Mouse (Mus musculus): ENCODE measurements around the gene Nuak2. TPM values are rescaled to one million over a fixed set of nuclear protein-coding genes. Genes with fewer than 3 reads are reported as not detected.
A peak's percentile ranks its signal among the peaks of the same experiment; 100 is the strongest.

Gene Nuak2
- total and polyA plus RNA-seq, 2 experiments from 2014 or later, result 7.0 to 9.9 TPM

DNA sequence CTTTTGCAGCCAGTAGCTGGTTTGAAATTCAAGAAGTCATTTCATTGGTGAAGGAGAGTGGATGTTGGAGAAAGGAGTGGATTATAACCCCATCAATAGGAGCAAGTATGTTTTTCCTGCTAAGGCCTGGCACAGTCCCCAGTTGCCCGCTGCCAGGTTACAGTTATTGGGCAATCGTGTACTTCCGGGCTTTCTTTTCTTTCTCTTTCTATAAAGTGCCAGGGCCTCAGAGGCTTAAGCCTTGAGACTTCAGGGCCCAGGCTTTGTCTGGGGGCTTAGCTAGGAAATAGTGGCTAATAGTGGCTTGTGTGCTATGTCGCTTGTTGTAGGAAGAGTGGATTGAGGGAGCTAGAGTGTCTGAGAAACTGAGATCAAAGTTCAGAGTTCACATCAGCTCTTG lies 1.5 kb downstream of the Nuak2 start:
- no peak for TF ChIP-seq CTCF (IDR thresholded peaks at IDR 0.05)
- Histone ChIP-seq H3K9me3 (ENCODE audit: low read length) (no peaks in the 10 kb centered on the region), H3K4me1 (ENCODE audit: insufficient read depth, low read length) (peaks cover 26% of the 10 kb centered on the region), H3K4me3 (ENCODE audit: low read depth, low read length) (peak overlapping the region; percentile 49; the same call in 1 of the 2 replicates), H3K9ac (replicated peaks; ENCODE audit: low read length, poor library complexity, severe bottlenecking) (no peak overlapping the region), H3K27me3 (ENCODE audit: insufficient read depth, low read length) (no peaks in the 10 kb centered on the region), H3K36me3 (ENCODE audit: insufficient read depth, low read length) (no peaks in the 10 kb centered on the region), H3K4me2 (ENCODE audit: low read depth, low read length, poor library complexity, severe bottlenecking) (peak overlapping the region; percentile 74), H3K27ac (ENCODE audit: low read depth, low read length) (no peak overlapping the region; the same call in 1 of the 2 replicates)
- ATAC-seq (ENCODE audit: low FRiP score) (no peak), DNase-seq (ENCODE audit: low spot score) (peak; percentile 35)
- 18% methylated on average over 4 of the region's 4 CpGs for WGBS

DNA sequence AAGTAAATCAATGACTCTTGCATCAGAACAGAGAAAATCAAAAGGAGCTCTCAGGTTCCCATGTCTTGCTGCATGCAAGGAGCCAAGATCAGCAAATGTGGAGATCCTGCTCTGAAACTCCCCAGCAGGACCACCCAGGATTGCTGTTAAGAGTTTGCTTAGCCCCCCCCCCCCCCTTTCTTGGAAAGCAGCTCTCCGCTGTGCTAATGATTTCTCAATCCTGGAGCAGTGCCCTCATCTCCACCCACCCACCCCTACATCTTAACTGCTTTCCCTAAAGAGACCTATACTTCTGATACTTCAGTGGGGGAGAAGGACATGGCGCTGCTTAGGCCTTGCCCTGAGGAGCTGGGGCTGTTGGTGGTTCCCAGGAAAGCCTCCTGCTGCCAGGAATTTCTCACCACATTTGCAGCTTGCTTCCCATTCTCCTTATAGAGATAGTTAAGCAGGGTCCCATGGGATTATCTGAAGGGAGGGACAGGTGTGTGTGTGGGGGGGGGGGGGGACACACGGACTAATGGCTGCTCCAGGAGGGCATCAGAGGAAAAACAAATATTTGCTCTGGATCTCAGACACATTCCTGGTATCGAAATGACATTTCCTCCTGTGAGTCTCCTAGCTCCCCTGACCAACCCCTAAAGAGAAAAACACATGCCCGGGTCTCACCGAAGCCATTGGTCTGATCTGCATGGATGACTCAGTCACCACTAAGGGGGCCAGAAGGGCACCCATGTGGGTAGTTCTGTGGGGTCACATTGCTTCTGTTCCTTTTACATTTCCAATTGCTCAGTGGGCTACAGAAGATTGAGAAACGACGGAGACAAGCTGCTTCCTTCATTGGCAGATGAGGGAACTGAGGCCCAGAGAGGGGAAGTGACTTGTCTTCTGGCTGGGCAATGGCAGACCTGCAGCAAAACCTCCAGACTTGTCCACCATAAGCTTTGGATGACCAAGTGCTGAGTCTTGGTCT lies 2.3 kb downstream of the Nuak2 start:
- peaks cover 34% of the 10 kb centered on the region for H3K4me1 ChIP-seq (ENCODE audit: insufficient read depth, low read length)
- no peaks in the 10 kb centered on the region for H3K36me3 ChIP-seq (ENCODE audit: insufficient read depth, low read length)
- H3K9me3 ChIP-seq (ENCODE audit: low read length), result no peaks in the 10 kb centered on the region
- DNase-seq (ENCODE audit: low spot score) (no peak), ATAC-seq (ENCODE audit: low FRiP score) (no peak)
- WGBS, result 14% methylated on average over 8 of the region's 8 CpGs
- peak overlapping the region; percentile 39; the same call in 1 of the 2 replicates for H3K9ac ChIP-seq (replicated peaks; ENCODE audit: low read length, poor library complexity, severe bottlenecking)
- H3K4me2 ChIP-seq (ENCODE audit: low read depth, low read length, poor library complexity, severe bottlenecking), result peak overlapping the region; percentile 74
- TF ChIP-seq CTCF (IDR thresholded peaks at IDR 0.05), result no peak
- no peak overlapping the region for H3K4me3 ChIP-seq (ENCODE audit: low read depth, low read length)
- H3K27ac ChIP-seq (ENCODE audit: low read depth, low read length), result no peak overlapping the region
- no peaks in the 10 kb centered on the region for H3K27me3 ChIP-seq (ENCODE audit: insufficient read depth, low read length)

DNA sequence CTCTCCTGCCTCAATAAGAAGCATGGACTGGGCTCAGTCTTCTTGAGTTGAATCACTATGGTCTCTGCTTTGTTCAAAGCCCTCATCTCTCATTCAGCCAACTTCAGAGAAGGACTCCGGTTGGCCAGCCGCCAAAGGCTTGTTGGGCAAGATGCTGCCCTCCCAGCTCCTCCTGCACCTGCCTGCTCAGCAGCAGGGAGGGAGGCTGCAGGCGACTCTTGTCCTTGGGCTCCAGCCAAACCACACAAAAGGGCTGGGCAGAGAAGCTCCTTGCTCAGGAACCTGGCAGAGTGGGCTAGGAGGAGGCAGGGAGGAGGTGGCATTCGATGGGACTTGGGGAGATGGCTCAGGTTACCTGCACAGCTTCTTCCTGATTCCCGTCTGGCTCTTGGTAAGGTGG lies 3.3 kb downstream of the Nuak2 start:
- no peak for ATAC-seq (ENCODE audit: low FRiP score)
- Histone ChIP-seq H3K4me3 (ENCODE audit: low read depth, low read length) (no peak overlapping the region), H3K27ac (ENCODE audit: low read depth, low read length) (peak overlapping the region; percentile 47; the same call in 1 of the 2 replicates), H3K9ac (replicated peaks; ENCODE audit: low read length, poor library complexity, severe bottlenecking) (no peak overlapping the region), H3K27me3 (ENCODE audit: insufficient read depth, low read length) (no peaks in the 10 kb centered on the region), H3K4me1 (ENCODE audit: insufficient read depth, low read length) (peaks cover 34% of the 10 kb centered on the region), H3K9me3 (ENCODE audit: low read length) (no peaks in the 10 kb centered on the region), H3K4me2 (ENCODE audit: low read depth, low read length, poor library complexity, severe bottlenecking) (peak overlapping the region; percentile 27), H3K36me3 (ENCODE audit: insufficient read depth, low read length) (no peaks in the 10 kb centered on the region)
- 17% methylated on average over 5 of the region's 5 CpGs for WGBS
- TF ChIP-seq CTCF (IDR thresholded peaks at IDR 0.05), result no peak
- DNase-seq (ENCODE audit: low spot score), result peak; percentile 81

DNA sequence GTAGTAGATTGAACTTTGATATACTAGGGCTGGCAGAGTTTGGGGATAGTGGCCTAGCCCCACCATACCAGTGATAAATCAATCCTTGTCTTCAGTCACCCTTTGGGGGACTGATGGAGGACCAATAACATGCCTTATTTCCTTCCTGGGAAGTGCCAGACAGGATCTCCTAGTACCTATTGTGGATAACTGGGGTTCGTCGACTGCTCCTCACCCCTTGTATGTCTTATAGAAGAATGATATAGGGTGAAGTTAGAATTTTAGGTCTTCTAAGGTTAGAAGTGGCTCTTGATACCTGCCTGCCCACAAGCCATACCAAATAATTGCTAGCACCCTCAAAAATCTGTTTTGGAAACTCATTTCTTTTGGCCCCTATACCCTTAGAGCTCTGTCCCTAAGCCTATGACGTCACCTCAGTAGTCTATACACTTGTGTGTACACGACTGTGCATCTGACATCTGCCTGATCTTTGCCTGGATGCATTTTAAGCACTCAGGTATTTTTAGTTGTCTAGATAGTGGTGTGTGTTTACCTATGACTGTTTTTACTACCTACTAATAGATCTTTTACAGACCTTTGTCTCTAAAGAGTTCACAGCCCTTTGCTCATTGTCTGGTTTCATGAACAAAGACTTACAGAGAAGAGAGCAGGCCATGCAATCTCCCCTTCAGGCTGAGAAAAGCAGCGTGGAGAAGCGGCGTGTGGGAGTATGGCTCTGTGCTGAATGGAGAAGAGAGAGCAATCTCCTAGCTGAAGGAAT lies 6.1 kb downstream of the Nuak2 start:
- peaks cover 33% of the 10 kb centered on the region for H3K4me1 ChIP-seq (ENCODE audit: insufficient read depth, low read length)
- DNase-seq (ENCODE audit: low spot score) (peak; percentile 17), ATAC-seq (ENCODE audit: low FRiP score) (no peak)
- 21% methylated on average over 7 of the region's 7 CpGs for WGBS
- no peak for TF ChIP-seq CTCF (IDR thresholded peaks at IDR 0.05)
- no peaks in the 10 kb centered on the region for H3K27me3 ChIP-seq (ENCODE audit: insufficient read depth, low read length)
- H3K4me3 ChIP-seq (ENCODE audit: low read depth, low read length), result no peak overlapping the region
- H3K36me3 ChIP-seq (ENCODE audit: insufficient read depth, low read length), result no peaks in the 10 kb centered on the region
- no peaks in the 10 kb centered on the region for H3K9me3 ChIP-seq (ENCODE audit: low read length)
- peak overlapping the region; percentile 50 for H3K9ac ChIP-seq (replicated peaks; ENCODE audit: low read length, poor library complexity, severe bottlenecking)
- H3K27ac ChIP-seq (ENCODE audit: low read depth, low read length), result peak overlapping the region; percentile 82
- H3K4me2 ChIP-seq (ENCODE audit: low read depth, low read length, poor library complexity, severe bottlenecking), result no peak overlapping the region; the same call in 1 of the 2 replicates

DNA sequence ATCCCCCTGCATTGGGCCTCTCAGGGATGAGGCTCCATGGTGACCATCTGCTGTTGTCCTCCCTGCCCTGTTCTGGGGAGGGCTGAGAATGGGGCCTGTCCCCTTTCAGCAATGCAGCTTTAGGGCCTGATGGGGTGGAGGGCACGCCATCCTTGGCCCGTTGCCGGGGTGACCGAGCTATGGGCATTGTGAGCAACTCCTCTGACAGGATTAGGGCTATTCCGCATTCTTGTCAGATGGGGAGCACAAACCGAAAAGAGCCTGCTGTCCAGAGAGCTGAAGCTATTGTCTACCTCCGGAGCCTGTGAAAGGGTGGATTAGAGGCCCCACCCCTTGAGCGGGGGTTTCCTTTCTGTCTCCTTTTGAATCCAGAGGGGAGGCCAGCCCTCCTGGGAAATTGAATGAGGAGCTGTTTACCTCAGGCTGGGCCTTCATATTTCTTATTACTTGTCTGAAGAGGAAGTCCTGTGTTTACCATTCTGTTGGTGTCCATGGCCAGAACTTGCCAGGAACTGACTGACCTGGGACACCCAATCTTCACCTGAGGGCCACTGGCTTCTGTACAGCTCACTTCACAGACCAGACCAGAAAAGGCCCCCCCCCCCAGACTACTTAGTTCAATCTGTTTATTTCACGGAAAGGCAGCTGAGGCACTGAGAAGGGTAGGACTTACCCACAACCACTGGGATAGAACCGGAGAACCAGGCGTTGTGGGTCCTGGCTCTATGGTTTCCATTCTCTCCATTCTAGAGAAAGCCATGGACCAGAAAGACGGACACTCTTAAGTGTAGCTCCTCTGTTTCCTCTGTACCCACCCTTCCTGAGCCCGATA lies 7.0 kb downstream of the Nuak2 start:
- WGBS, result 11% methylated on average over 13 of the region's 13 CpGs
- no peaks in the 10 kb centered on the region for H3K27me3 ChIP-seq (ENCODE audit: insufficient read depth, low read length)
- peaks cover 25% of the 10 kb centered on the region for H3K4me1 ChIP-seq (ENCODE audit: insufficient read depth, low read length)

More for the DNA sequence above, 7.0 kb downstream of the Nuak2 start:
- no peak for TF ChIP-seq CTCF (IDR thresholded peaks at IDR 0.05)
- ATAC-seq (ENCODE audit: low FRiP score) (peak; percentile 79), DNase-seq (ENCODE audit: low spot score) (peak; percentile 88)
- Histone ChIP-seq H3K9ac (replicated peaks; ENCODE audit: low read length, poor library complexity, severe bottlenecking) (peak overlapping the region; percentile 50), H3K9me3 (ENCODE audit: low read length) (no peaks in the 10 kb centered on the region), H3K36me3 (ENCODE audit: insufficient read depth, low read length) (no peaks in the 10 kb centered on the region), H3K27ac (ENCODE audit: low read depth, low read length) (peak overlapping the region; percentile 82), H3K4me2 (ENCODE audit: low read depth, low read length, poor library complexity, severe bottlenecking) (no peak overlapping the region; the same call in 1 of the 2 replicates), H3K4me3 (ENCODE audit: low read depth, low read length) (no peak overlapping the region)

Data from midbrain, postnatal 0 days (tissue).